Mouse (Mus musculus): ENCODE data around the gene Dnajc9.

DNA sequence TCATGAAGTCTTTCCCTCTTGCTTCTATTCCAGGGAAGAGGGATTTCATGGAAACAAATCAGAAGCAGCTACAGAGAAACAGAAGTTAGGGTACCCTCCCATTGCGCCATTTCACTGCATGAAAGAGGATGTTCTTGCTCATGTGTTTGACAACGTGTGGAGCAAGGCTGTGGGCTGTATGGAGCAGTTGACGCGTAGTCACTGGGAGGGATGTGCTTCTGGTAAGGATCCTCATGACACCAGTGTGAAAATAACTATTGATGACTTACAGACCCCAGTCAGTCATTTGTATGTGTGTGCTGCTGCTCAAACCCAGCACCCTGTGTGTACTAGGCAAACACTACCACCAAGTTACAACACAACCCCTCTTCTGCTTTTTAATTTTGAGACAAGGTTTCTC, 25.5 kb downstream of the Dnajc9 start:
- TF ChIP-seq CTCF (IDR thresholded peaks at IDR 0.05; ENCODE audit: borderline replicate concordance, control insufficient read depth, extremely low read depth, insufficient read depth, low read length, poor library complexity) (no peak), POLR2A (IDR thresholded peaks at IDR 0.05; ENCODE audit: control insufficient read depth, extremely low read depth, insufficient read depth, low read length, poor library complexity) (no peak)
